Mouse (Mus musculus): ENCODE results near the gene Amph. TPM values are rescaled to one million over a fixed set of nuclear protein-coding genes. Genes with fewer than 3 reads are reported as not detected.

The Amph gene
- polyA plus RNA-seq, 1 experiment, result 0.59 TPM

DNA sequence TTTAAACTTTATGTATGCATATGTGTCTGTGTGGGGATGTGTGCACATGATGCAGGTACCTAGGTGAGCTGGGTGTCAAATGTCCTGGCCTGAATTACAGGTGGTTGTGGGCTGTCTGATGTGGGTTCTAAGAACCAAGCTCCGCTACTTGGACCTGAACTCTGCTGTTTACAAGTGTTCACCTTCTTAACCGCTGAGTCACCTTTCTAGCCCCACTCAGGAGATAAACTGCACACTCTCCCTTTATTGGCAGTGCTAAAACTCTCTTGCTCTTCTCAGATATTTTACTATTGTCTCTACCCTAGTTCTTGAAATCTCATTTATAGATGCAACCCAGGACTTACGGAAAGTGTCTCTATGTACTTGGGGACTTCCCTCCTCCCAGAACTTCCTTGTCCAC is 199.5 kb downstream of the Amph start:
- H3K27ac ChIP-seq (replicated peaks; ENCODE audit: low read depth, low read length), result no peak overlapping the region
- H3K4me3 ChIP-seq (ENCODE audit: insufficient read depth, low read depth, low read length), result no peak overlapping the region
- H3K4me1 ChIP-seq (ENCODE audit: control insufficient read depth, insufficient read depth, insufficient read length, low read length), result no peaks in the 10 kb centered on the region

DNA sequence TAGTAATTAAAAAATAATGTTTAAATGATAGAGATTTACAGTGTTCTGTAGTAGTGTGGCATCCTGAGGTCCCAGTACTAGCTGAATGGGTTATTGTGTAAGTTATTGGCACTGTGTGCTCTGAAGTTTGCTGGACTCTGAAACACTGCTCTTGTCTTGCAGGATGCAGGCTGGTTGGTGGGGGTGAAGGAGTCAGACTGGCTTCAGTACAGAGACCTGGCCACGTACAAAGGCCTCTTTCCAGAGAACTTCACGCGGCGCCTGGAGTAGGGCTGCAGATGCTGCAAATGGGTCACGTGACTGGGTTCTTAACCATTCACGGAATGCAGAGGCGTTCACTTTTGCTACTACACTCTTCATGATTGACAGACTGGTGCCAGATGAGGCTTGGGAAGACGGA is 201.6 kb downstream of the Amph start:
- Histone ChIP-seq H3K27ac (replicated peaks; ENCODE audit: low read depth, low read length) (no peak overlapping the region), H3K4me1 (ENCODE audit: control insufficient read depth, insufficient read depth, insufficient read length, low read length) (no peaks in the 10 kb centered on the region), H3K4me3 (ENCODE audit: insufficient read depth, low read depth, low read length) (no peak overlapping the region)

DNA sequence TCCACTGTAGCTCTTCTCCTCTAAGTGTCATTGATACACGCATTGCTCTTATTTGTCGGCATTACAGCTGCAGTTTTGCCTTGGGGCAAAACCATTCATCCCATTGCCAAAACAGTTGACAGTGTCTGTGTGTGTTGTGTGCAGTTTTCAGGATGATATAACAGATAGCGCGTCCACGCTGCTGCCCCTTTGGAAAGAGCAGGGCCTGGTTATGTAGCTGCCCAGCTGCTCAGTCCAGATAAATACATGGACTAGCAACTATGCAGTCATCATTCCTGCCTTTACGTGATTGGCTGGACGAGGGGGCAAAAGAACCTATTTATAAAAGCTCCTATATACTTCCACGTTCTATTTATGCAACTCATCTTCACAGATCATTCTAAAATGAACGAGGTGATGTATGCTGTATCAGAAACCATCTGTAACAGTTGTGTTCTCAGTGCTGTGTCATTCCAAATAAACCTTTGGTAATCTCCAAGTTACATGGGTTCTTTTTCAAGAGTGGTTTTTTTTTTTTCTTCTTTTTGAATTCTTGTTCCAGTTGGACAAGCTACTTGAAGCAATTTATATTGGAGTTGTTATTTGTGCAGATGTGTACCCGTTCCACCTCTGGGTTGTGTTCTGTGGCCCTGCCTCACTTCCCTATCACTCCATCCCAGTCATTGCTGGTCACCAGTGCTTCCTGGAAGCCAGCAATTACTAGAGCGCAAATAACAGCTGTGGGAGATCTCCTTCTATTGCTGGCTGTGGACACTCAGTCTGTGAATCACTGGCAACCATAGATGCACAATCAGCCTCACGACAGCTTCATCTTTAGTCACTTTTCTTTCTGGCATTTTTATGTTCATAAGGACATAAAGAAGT is 202.7 kb downstream of the Amph start:
- Histone ChIP-seq H3K4me1 (ENCODE audit: control insufficient read depth, insufficient read depth, insufficient read length, low read length) (no peaks in the 10 kb centered on the region), H3K27ac (replicated peaks; ENCODE audit: low read depth, low read length) (no peak overlapping the region), H3K4me3 (ENCODE audit: insufficient read depth, low read depth, low read length) (no peak overlapping the region)

DNA sequence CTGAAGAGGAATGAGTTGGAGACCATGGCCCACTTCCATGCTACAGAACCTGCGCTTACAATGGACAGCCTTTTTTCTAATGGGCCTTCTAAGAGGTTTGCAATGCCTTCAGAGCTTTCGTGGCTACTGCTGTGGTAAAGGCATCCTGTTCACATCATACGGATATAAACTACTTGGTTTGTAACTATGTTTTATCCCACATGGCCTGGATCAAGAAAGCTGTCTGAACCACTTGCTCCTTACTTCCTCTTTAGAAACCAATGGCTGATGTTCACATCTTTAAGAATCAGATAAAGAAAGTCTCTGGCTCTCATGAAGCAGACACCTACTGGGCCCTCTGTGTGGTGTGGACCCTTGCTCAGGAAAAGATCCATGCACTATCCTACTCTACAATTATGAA is 204.1 kb downstream of the Amph start:
- no peaks in the 10 kb centered on the region for H3K4me1 ChIP-seq (ENCODE audit: control insufficient read depth, insufficient read depth, insufficient read length, low read length)
- H3K27ac ChIP-seq (replicated peaks; ENCODE audit: low read depth, low read length), result no peak overlapping the region
- H3K4me3 ChIP-seq (ENCODE audit: insufficient read depth, low read depth, low read length), result no peak overlapping the region

DNA sequence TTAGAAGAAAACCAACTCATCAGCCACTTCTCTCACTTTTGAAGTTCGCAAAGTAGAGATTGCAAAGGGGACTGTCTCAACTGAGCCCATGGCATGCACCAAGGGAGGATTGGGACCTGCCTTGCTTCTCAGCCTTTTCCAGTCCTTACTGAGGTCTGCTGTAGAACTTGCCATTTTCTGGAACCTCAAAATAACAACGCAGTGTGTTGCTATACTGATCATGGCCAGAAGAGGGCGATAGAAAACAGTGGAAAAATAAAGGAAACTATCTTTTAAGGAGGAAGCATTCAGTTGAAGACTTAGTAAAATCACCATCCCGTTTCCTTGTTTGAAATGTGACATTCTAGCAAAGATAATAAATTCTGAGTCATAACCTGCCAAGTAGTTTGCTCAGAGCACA is 210.5 kb downstream of the Amph start:
- Histone ChIP-seq H3K4me3 (ENCODE audit: insufficient read depth, low read depth, low read length) (no peak overlapping the region), H3K27ac (replicated peaks; ENCODE audit: low read depth, low read length) (no peak overlapping the region), H3K4me1 (ENCODE audit: control insufficient read depth, insufficient read depth, insufficient read length, low read length) (no peaks in the 10 kb centered on the region)

DNA sequence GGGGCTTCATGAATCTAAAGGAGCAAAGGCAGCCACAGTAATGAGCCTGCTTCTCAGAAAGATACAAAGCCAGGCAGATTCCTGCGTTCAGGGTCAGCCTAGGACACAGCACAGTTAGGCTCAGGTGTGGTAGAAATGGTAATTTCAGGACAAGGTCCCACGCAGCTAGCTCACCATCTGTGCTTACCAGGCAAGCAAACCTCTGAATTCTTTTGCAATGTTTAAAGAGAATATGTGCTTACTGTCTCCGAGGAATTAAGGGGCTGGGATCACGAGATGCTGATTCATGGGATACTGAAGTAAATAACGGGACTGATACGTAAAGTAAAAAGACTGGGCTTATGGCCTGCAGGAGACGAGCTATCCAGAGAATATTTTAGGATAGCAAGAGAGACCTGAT is 212.6 kb downstream of the Amph start:
- no peak overlapping the region for H3K4me3 ChIP-seq (ENCODE audit: insufficient read depth, low read depth, low read length)
- no peak overlapping the region for H3K27ac ChIP-seq (replicated peaks; ENCODE audit: low read depth, low read length)
- H3K4me1 ChIP-seq (ENCODE audit: control insufficient read depth, insufficient read depth, insufficient read length, low read length), result no peaks in the 10 kb centered on the region

DNA sequence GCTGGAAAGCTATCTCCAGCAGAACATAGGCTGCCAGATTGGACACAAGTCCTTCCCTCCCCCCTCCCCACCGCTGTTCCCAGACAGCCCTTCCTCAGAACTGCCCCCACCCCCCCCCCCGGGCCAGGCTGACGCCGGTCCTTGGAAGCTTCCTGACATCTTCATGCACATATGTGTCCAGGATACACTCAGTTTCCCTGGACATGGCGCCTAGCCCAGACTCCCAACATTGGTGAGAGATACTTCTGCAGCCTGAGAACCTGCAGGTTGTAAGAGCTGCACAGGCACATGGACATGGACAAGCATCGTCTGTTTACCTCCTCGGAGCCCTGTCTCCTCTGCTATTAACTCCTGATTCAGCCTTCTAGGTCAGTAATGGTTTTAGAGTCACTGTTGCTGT is 213.1 kb downstream of the Amph start:
- Histone ChIP-seq H3K4me1 (ENCODE audit: control insufficient read depth, insufficient read depth, insufficient read length, low read length) (no peaks in the 10 kb centered on the region), H3K4me3 (ENCODE audit: insufficient read depth, low read depth, low read length) (no peak overlapping the region)

DNA sequence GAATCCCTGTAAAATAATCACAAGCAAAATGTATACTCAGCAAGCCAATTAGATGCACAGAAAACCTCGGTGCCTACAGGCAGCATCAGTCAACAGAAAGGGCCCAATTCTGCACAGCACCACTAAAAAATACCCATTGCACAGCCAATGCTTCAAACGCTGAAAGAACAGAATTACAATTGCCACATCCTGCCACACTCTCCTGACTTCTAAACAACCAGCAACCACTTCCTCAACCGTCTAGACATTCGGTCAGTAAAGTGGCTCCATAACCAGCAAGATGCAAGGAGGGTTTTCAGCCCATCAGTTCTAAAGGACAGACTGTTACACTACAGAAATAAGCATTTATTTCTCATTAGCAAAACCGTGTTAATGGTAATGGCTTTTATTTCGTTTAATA is 214.1 kb downstream of the Amph start:
- H3K27ac ChIP-seq (replicated peaks; ENCODE audit: low read depth, low read length), result no peak overlapping the region
- no peaks in the 10 kb centered on the region for H3K4me1 ChIP-seq (ENCODE audit: control insufficient read depth, insufficient read depth, insufficient read length, low read length)
- no peak overlapping the region for H3K4me3 ChIP-seq (ENCODE audit: insufficient read depth, low read depth, low read length)

More for the DNA sequence above, 213.1 kb downstream of the Amph start:
- no peak overlapping the region for H3K27ac ChIP-seq (replicated peaks; ENCODE audit: low read depth, low read length)

DNA sequence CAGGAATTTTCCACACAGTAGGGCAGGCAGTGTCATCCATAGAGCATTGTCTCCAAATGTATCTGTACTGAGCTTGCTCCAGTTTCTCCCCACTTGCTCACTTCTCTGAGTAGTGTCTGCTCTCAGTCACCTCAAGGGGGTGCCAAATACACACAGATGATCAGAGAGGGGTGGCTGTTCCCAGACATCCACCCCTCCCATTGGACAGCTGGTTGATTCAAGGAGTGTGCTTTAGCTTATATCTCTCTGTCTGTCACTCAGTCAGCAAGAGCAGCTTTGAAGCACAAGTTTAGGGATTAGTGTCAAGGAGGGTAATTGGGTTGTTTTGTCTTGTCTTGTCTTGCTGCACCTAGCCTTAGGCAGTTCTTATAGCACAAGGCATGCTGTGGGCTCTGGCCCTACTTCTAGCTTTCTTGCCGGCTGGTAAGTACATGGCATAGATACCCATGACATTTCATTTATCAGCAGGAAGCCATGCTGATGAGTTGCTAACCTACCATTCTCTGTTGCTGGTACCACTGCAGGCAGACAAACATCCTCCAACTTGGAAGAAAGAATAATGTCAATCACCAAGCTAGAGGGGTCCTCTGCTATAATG is 229.8 kb downstream of the Amph start:
- Histone ChIP-seq H3K27ac (replicated peaks; ENCODE audit: low read depth, low read length) (no peak overlapping the region), H3K4me3 (ENCODE audit: insufficient read depth, low read depth, low read length) (no peak overlapping the region), H3K4me1 (ENCODE audit: control insufficient read depth, insufficient read depth, insufficient read length, low read length) (no peaks in the 10 kb centered on the region)

DNA sequence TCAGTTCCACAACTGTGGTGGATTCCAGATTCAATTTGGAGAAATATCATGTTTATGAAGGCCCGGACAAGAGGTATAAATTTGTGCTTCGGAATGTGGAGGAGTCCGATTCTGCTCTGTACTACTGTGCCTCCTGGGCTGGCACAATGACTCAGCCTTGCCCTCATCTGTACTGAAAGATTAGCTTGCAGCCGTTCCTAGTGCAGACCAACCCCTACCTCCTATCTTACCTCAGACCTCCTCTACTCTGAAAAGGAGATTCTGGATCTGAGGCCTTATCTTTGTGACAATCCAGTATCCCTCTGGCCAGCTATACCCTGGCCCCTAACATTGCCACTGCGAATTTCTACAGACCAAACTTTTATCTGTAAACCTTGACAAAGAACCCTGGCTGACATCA is 230.3 kb downstream of the Amph start:
- no peak overlapping the region for H3K4me3 ChIP-seq (ENCODE audit: insufficient read depth, low read depth, low read length)
- no peaks in the 10 kb centered on the region for H3K4me1 ChIP-seq (ENCODE audit: control insufficient read depth, insufficient read depth, insufficient read length, low read length)
- no peak overlapping the region for H3K27ac ChIP-seq (replicated peaks; ENCODE audit: low read depth, low read length)

DNA sequence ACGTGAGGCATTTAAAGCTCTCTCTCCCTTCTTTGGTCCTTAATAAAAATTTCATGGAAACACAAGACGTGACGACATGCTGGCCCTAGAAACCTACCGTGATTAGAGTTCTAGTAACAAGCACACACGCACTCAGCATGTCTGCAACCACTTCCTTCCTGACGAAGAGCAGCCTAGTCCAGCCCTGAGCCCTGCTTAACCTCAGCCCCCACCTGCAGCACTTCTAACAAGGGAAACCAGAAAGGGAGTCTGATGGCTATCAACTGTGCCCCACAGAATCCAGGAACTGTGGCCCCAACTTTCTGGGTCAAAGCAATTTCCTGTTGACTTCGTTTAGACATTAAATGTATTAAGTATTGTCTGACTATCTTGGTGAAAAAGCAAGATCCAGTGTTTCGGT is 234.3 kb downstream of the Amph start:
- Histone ChIP-seq H3K4me3 (ENCODE audit: insufficient read depth, low read depth, low read length) (no peak overlapping the region), H3K4me1 (ENCODE audit: control insufficient read depth, insufficient read depth, insufficient read length, low read length) (no peaks in the 10 kb centered on the region), H3K27ac (replicated peaks; ENCODE audit: low read depth, low read length) (no peak overlapping the region)

DNA sequence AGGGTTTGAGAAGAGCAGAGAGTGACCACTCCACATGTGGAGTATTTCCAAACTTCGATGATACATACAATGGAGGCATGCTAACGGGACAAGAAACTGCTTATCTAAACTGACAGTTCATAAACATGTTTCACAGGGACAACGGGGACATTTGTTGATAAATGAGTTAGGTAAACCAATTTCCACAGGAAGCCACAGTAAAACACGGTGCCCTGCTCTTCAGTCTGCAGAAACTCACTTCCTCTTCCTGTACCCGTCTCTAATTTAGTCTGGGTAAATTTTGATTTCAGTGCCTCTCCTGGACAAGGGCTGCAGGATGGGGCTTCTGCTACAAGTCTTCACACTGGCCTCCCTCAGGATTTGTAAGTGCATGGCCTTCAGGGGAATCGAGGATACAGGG is 242.0 kb downstream of the Amph start:
- Histone ChIP-seq H3K4me3 (ENCODE audit: insufficient read depth, low read depth, low read length) (no peak overlapping the region), H3K4me1 (ENCODE audit: control insufficient read depth, insufficient read depth, insufficient read length, low read length) (no peaks in the 10 kb centered on the region), H3K27ac (replicated peaks; ENCODE audit: low read depth, low read length) (no peak overlapping the region)

DNA sequence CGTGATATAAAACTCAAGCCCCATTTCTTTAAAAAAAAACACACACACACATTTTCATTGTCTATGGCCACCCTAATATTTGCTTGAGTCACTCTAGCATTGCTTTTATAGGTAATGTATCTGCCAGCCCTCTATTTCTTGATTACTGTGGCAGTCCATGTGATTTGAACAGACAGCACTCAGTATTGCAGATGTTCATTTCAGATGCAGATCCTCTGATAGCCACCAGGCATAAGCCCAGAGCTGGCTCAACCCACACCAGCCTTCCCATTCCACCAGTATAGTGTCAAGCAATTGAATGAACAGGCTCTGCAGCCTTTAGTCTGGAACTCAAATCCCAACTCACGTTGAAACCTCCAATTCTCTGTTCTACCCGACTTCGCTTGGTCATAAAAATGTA is 246.8 kb downstream of the Amph start:
- Histone ChIP-seq H3K4me1 (ENCODE audit: control insufficient read depth, insufficient read depth, insufficient read length, low read length) (no peaks in the 10 kb centered on the region), H3K27ac (replicated peaks; ENCODE audit: low read depth, low read length) (no peak overlapping the region), H3K4me3 (ENCODE audit: insufficient read depth, low read depth, low read length) (no peak overlapping the region)

DNA sequence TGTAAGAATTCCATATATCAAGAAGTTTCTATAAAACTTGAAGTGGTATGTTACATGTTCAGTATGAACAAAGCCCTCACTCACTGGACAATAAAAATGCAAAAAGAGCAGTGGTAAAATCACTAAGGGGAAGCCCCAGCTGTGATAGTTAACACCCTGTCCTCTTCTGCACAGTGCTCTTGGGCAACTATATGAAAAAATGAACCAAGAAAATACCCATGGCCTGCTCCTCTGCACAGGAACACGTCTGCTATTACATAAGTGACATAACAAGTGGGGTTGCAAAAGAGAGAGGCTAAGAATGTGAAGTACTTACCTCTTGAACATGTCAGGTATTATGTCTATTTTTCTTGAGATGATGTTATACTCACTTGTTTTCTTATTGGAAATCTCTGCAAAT is 247.5 kb downstream of the Amph start:
- H3K27ac ChIP-seq (replicated peaks; ENCODE audit: low read depth, low read length), result no peak overlapping the region
- H3K4me1 ChIP-seq (ENCODE audit: control insufficient read depth, insufficient read depth, insufficient read length, low read length), result no peaks in the 10 kb centered on the region
- H3K4me3 ChIP-seq (ENCODE audit: insufficient read depth, low read depth, low read length), result no peak overlapping the region

All from brown adipose tissue, adult 24 weeks (tissue).